Mouse (Mus musculus) embryonic facial prominence, embryonic 11.5 days (tissue): ENCODE measurements around the gene Sbf2. TPM values are rescaled to one million over a fixed set of nuclear protein-coding genes. Genes with fewer than 3 reads are reported as not detected.
"Not testable (repeated sequence)": the region's sequence is repeated elsewhere in the genome, so short reads cannot be mapped to it uniquely, and the experiment has no call there.

Source experiments
- ATAC-seq: fragments of 200-750 bp; cut with Nextera tagmentation; replicated peaks from 2 replicates; pipeline ENCODE4 v1.8.0; 2017; ENCODE audit warnings: low read depth; ENCODE audit not compliant: insufficient number of reproducible peaks, low FRiP score, low TSS enrichment
- DNase-seq: peaks from one replicate; pipeline ENCODE4 v3.0.0-alpha.2; 2015; ENCODE audit warnings: low spot score
- H3K27ac ChIP-seq: fragments of 300-500 bp; sonication (generic); replicated peaks from 2 replicates; pipeline ENCODE4 v1.5.1; 2014; ENCODE audit warnings: mild to moderate bottlenecking, low read depth, low read length, control low read depth
- H3K27me3 ChIP-seq: fragments of 300-500 bp; sonication (generic); 2 replicates; pipeline ENCODE4 v1.6.1; 2014; ENCODE audit warnings: mild to moderate bottlenecking, low read length, moderate library complexity, mixed read lengths; ENCODE audit not compliant: control insufficient read depth, insufficient read depth
- H3K36me3 ChIP-seq: fragments of 300-500 bp; sonication (generic); replicated peaks from 2 replicates; pipeline ENCODE4 v1.6.1; 2014; ENCODE audit warnings: low read depth, mild to moderate bottlenecking, low read length, moderate library complexity, mixed read lengths; ENCODE audit not compliant: control insufficient read depth, insufficient read depth
- H3K4me1 ChIP-seq: fragments of 300-500 bp; sonication (generic); 2 replicates; pipeline ENCODE4 v1.6.1; 2014; ENCODE audit warnings: low read length, mixed read lengths; ENCODE audit not compliant: control insufficient read depth, insufficient read depth
- H3K4me2 ChIP-seq: fragments of 300-500 bp; sonication (generic); 2 replicates; pipeline ENCODE4 v1.6.1; 2014; ENCODE audit warnings: low read depth, mild to moderate bottlenecking, control low read depth, low read length, moderate library complexity
- H3K4me3 ChIP-seq: fragments of 300-500 bp; sonication (generic); 2 replicates; pipeline ENCODE4 v1.5.1; 2014; ENCODE audit warnings: low read depth, low read length, control low read depth
- H3K9ac ChIP-seq: fragments of 300-500 bp; sonication (generic); replicated peaks from 2 replicates; pipeline ENCODE4 v1.6.1; 2014; ENCODE audit warnings: mild to moderate bottlenecking, control low read depth, low read length
- H3K9me3 ChIP-seq: fragments of 300-500 bp; sonication (generic); replicated peaks from 2 replicates; pipeline ENCODE4 v1.6.1; 2016; ENCODE audit warnings: mild to moderate bottlenecking, low read length, inconsistent platforms, mixed read lengths; ENCODE audit not compliant: control insufficient read depth
- WGBS: fragments of 180-500 bp; shearing (Covaris S2); extraction: QIAGEN DNeasy Blood & Tissue Kit; methylation state at CpG from one replicate; pipeline ENCODE4 v1.1.7; 2014; 5-methylcytosine and 5-hydroxymethylcytosine counted together
- polyA plus RNA-seq: library from polyadenylated mRNA; unstranded; fragments of >200 nt; fragmentation: Nextera tagmentation; extraction: Ambion mirVana; gene quantifications from 2 replicates; pipeline ENCODE4 v1.2.1, GENCODE M21; 2014

Sbf2 gene
- polyA plus RNA-seq, 1 experiment from 2014 or later: 25.4 TPM

DNA sequence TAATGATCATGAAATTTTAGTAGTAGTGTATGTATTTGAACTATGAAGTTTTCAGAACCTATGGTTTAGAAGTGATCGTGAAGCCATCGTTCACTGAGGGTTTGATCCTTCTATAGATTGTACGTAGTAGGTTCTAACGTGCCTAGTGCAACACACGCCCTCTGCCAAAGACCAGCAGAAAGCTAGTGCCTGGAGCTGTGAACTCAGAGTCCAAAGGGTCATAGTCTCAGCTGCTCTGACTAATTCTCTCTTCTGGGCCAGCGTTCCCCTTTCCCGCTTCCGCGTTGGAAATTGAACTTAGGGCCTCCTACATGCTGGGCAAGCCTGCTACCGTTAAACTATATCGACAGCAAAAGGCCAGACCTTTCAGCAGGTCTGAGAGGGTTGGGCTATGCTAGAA lies 1.1 kb upstream of the Sbf2 start:
- no peak overlapping the region for H3K27ac ChIP-seq
- H3K9me3 ChIP-seq: no peaks in the 10 kb centered on the region
- ATAC-seq (no peak), DNase-seq (no peak)
- no peaks in the 10 kb centered on the region for H3K27me3 ChIP-seq
- WGBS: 8% methylated on average over 11 of the region's 11 CpGs
- H3K4me1 ChIP-seq: no peaks in the 10 kb centered on the region; the same call in 1 of the 2 replicates
- H3K9ac ChIP-seq: no peak overlapping the region
- peak overlapping the region; percentile 84; the same call in 1 of the 2 replicates for H3K4me3 ChIP-seq
- peak overlapping the region; percentile 22; the same call in 1 of the 2 replicates for H3K4me2 ChIP-seq
- H3K36me3 ChIP-seq: no peaks in the 10 kb centered on the region

DNA sequence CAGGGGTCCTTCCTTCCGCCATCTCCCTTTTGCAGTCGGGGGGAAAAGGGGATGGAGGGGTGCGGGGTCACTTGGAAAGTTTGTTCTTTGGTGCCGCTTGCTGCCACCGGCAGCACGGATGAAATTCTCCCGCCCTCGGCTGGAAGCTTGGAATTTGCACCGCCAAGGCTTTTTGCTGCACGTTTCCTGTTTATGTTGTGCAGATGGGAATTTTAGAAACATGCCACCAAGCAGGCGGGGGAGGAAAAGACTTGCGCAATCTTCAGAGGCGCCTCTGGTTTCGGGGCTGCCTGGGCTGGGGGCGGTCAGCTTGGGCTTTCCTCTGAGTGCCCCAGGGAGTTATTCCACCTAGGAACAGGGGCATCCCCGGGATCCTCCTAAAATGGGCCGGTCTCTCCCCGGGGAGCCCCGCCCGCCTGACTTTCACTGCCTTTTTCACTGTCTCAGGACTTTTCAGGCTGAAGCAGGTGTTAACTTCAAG lies 469 bp upstream of the Sbf2 start:
- H3K4me2 ChIP-seq: peak overlapping the region; percentile 78
- ATAC-seq (no peak), DNase-seq (peak; percentile 59)
- H3K9me3 ChIP-seq: no peaks in the 10 kb centered on the region
- H3K9ac ChIP-seq: peak overlapping the region; percentile 94
- peak overlapping the region; percentile 84 for H3K4me3 ChIP-seq
- no peaks in the 10 kb centered on the region for H3K36me3 ChIP-seq
- no peaks in the 10 kb centered on the region; the same call in 1 of the 2 replicates for H3K4me1 ChIP-seq
- H3K27me3 ChIP-seq: no peaks in the 10 kb centered on the region
- under 1% methylated on average over 18 of the region's 20 CpGs for whole genome bisulfite sequencing
- H3K27ac ChIP-seq: peak overlapping the region; percentile 95

DNA sequence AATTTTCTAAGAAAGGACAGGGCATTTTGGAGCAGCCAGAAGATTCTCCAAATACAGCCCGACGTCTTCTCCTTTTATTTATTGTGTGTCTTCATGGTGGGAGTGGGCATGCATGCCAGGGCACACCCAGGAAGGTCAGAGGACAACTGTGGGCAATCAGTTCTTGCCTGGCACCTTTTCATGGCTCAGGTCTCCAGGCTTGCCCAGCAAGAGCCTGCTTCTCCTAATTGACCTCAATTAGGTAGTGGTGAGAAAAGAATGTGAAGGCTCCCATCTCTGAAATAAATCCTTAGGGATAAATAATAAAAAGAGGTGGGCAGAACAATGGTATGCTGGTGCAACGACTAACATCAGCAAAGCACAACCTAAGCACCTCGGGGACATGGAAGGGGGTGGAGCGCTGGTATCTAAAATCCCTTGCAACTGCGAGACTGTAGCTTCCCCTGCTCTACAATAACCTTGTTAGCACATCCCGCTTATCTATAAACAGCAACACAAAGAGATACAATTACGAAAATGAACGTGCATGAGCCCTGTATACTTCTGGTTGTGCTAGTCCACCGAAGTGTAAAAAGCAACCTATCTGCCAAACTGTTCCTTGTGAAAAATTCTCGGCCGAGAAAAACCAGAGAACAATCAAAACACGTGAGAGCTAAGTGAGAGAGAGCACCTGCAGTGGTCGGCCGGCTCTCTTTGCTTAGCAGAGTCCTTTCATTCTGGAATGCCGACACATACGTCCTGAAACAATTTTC lies 1.2 kb downstream of the Sbf2 start:
- Histone ChIP-seq H3K4me3 (peak overlapping the region; percentile 84), H3K9ac (peak overlapping the region; percentile 94), H3K36me3 (no peaks in the 10 kb centered on the region), H3K9me3 (no peaks in the 10 kb centered on the region), H3K27ac (peak overlapping the region; percentile 95), H3K27me3 (no peaks in the 10 kb centered on the region), H3K4me1 (no peaks in the 10 kb centered on the region; the same call in 1 of the 2 replicates), H3K4me2 (peak overlapping the region; percentile 78)
- DNase-seq (no peak), ATAC-seq (no peak)
- 5% methylated on average over 17 of the region's 17 CpGs for WGBS

DNA sequence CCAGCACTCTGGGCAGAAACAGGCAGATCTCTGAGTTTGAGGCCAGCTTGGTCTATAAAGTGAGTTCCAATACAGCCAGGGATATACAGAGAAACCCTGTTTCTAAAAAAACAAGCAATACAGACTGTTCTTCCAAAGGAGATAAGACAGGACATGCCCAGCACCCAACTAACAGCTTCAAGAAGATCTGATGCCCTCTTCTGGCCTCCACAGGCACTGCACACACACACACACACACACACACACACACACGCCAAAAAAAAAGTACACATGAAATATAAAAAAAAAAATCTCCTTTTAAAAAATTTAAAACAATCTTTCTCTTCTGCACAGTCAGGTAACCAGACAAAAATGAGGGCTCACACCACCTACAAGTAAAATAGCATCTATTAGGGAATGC lies 7.8 kb downstream of the Sbf2 start:
- H3K9ac ChIP-seq: no peak overlapping the region
- H3K4me3 ChIP-seq: no peak overlapping the region
- no peak overlapping the region for H3K4me2 ChIP-seq
- DNase-seq (no peak), ATAC-seq (no peak)
- no peak overlapping the region for H3K27ac ChIP-seq
- H3K36me3 ChIP-seq: no peaks in the 10 kb centered on the region
- H3K4me1 ChIP-seq: no peaks in the 10 kb centered on the region
- no peaks in the 10 kb centered on the region for H3K27me3 ChIP-seq
- WGBS: 95% methylated on average over 1 of the region's 1 CpGs
- no peaks in the 10 kb centered on the region for H3K9me3 ChIP-seq

DNA sequence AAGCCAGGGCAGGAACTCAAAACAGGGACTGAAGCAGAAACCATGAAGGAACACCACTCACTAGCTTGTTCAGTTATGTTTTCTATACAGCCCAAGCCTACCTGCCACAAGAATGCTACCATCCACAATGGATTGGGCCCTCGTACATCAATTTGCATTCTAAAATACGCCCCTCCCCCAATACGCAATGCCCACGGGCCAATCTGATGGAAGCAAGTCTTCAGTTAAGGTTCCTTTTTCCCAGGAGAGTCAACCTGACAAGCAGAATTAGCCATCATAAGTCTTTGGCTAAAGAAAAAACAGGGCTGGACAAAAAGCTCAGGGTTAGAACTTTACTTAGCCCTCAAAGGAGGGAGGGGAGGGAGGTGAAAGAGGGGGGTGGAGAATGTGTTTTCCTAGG lies 9.2 kb downstream of the Sbf2 start:
- WGBS: 80% methylated on average over 4 of the region's 4 CpGs

DNA sequence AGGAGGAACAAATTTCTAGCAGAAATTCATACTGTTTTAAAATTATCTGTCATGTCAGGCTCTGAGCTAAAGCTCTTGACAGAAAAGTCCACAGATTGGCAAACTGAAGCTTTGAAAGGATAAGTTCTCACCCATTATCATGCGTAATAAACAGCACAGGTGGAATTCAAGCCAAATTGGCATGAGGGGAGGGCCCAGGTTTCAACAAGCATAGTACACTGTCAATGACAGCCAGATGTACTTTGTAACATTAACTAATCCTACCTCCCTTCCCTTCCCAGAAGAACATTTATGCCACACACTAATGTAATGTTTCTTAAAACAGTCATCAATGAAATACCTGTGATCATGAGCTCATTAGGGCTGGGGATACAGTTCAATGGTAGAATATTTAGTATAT lies 17.6 kb downstream of the Sbf2 start:
- WGBS: 100% methylated on average over 1 of the region's 1 CpGs

More for the DNA sequence above, 9.2 kb downstream of the Sbf2 start:
- no peaks in the 10 kb centered on the region for H3K9me3 ChIP-seq
- no peak for DNase-seq
- no peak overlapping the region for H3K4me3 ChIP-seq
- no peak overlapping the region for H3K4me2 ChIP-seq
- no peaks in the 10 kb centered on the region for H3K27me3 ChIP-seq
- no peaks in the 10 kb centered on the region for H3K36me3 ChIP-seq
- H3K4me1 ChIP-seq: no peaks in the 10 kb centered on the region
- H3K9ac ChIP-seq: no peak overlapping the region
- no peak overlapping the region for H3K27ac ChIP-seq
- no peak for ATAC-seq

DNA sequence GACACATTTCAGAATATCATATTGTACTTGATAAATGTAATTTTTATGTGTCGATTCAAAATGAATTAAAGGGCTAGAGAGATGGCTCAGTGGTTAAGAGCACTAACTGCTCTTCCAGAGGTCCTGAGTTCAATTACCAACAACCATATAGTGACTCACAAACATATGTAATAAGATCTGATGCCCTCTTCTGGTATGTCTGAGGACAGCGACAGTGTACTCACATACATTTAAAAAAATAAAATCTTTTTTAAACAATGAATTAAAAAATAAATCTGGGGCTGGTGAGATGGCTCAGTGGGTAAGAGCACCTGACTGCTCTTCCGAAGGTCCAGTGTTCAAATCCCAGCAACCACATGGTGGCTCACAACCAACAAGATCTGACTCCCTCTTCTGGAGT lies 20.7 kb downstream of the Sbf2 start:
- not testable (repeated sequence) for H3K4me1 ChIP-seq, H3K9me3 ChIP-seq, H3K27me3 ChIP-seq, H3K9ac ChIP-seq, H3K4me3 ChIP-seq, H3K27ac ChIP-seq, H3K4me2 ChIP-seq, ATAC-seq, DNase-seq, H3K36me3 ChIP-seq
- WGBS: 88% methylated on average over 3 of the region's 3 CpGs

More for the DNA sequence above, 17.6 kb downstream of the Sbf2 start:
- no peaks in the 10 kb centered on the region for H3K4me1 ChIP-seq
- DNase-seq: no peak
- H3K4me3 ChIP-seq: no peak overlapping the region
- no peak for ATAC-seq
- H3K36me3 ChIP-seq: no peaks in the 10 kb centered on the region
- no peak overlapping the region for H3K9ac ChIP-seq
- no peak overlapping the region for H3K27ac ChIP-seq
- no peaks in the 10 kb centered on the region for H3K27me3 ChIP-seq
- no peak overlapping the region for H3K4me2 ChIP-seq
- no peaks in the 10 kb centered on the region for H3K9me3 ChIP-seq

DNA sequence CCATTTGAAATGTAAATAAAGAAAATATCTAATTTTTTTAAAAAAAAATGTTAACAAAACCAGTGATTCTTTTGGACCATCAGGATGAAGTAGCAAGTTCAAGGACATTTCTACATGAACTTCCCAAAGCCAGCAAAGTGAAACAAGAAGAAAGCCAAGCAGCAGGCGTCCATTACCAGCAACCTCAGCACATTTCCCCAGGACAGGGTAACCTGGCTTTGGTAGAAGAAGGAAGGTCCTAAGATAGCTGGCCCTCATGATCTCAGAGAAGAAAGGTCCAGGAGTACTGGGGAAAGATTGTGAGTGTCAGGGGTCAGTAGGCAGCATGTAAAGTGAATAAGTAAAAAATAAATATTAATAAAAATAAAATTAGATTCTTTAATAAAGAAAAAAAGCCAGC lies 27.0 kb downstream of the Sbf2 start:
- Histone ChIP-seq H3K9ac (no peak overlapping the region), H3K27me3 (no peaks in the 10 kb centered on the region), H3K4me2 (no peak overlapping the region), H3K27ac (no peak overlapping the region), H3K36me3 (no peaks in the 10 kb centered on the region), H3K4me1 (no peaks in the 10 kb centered on the region), H3K4me3 (no peak overlapping the region), H3K9me3 (no peaks in the 10 kb centered on the region)
- WGBS: 74% methylated on average over 1 of the region's 1 CpGs
- DNase-seq: no peak
- ATAC-seq: no peak
